Mouse (Mus musculus) hindbrain, embryonic 16.5 days (tissue): Measurements from ENCODE around the gene Serpinb3a. TPM values are rescaled to one million over a fixed set of nuclear protein-coding genes. Genes with fewer than 3 reads are reported as not detected.
"Not testable (repeated sequence)": the region's sequence is repeated elsewhere in the genome, so short reads cannot be mapped to it uniquely, and the experiment has no call there.

Source experiments
- ATAC-seq: fragments of 200-750 bp; cut with Nextera tagmentation; 2 replicates; pipeline ENCODE4 v1.8.0; 2017; ENCODE audit warnings: moderate TSS enrichment, moderate library complexity
- H3K27ac ChIP-seq: fragments of 300-500 bp; sonication (generic); 2 replicates; pipeline ENCODE4 v1.5.1; 2014; ENCODE audit warnings: low read depth, mild to moderate bottlenecking, control low read depth, low read length, moderate library complexity
- H3K27me3 ChIP-seq: fragments of 300-500 bp; sonication (generic); replicated peaks from 2 replicates; pipeline ENCODE4 v1.6.1; 2014; ENCODE audit warnings: low read length; ENCODE audit not compliant: control insufficient read depth, insufficient read depth
- H3K36me3 ChIP-seq: fragments of 300-500 bp; sonication (generic); 2 replicates; pipeline ENCODE4 v1.6.1; 2014; ENCODE audit warnings: mild to moderate bottlenecking, low read length, moderate library complexity, mixed read lengths; ENCODE audit not compliant: control insufficient read depth, insufficient read depth
- H3K4me1 ChIP-seq: fragments of 300-500 bp; sonication (generic); 2 replicates; pipeline ENCODE4 v1.6.1; 2014; ENCODE audit warnings: low read depth, low read length; ENCODE audit not compliant: control insufficient read depth, insufficient read depth
- H3K4me2 ChIP-seq: fragments of 300-500 bp; sonication (generic); 2 replicates; pipeline ENCODE4 v1.6.1; 2014; ENCODE audit warnings: mild to moderate bottlenecking, low read length, control low read depth, moderate library complexity
- H3K4me3 ChIP-seq: fragments of 300-500 bp; sonication (generic); 2 replicates; pipeline ENCODE4 v1.5.1; 2014; ENCODE audit warnings: mild to moderate bottlenecking, low read length, control low read depth, moderate library complexity
- H3K9ac ChIP-seq: fragments of 300-500 bp; sonication (generic); 2 replicates; pipeline ENCODE4 v1.6.1; 2014; ENCODE audit warnings: low read depth, mild to moderate bottlenecking, control low read depth, low read length, moderate library complexity
- H3K9me3 ChIP-seq: fragments of 300-500 bp; sonication (generic); 2 replicates; pipeline ENCODE4 v1.6.1; 2014; ENCODE audit warnings: mild to moderate bottlenecking, low read length, moderate library complexity; ENCODE audit not compliant: control insufficient read depth
- WGBS: fragments of 180-500 bp; shearing (Covaris S2); extraction: QIAGEN DNeasy Blood & Tissue Kit; methylation state at CpG from one replicate; pipeline ENCODE4 v1.1.7; 2014; 5-methylcytosine and 5-hydroxymethylcytosine counted together
- polyA plus RNA-seq: library from polyadenylated mRNA; unstranded; fragments of >200 nt; fragmentation: Nextera tagmentation; extraction: Ambion mirVana; gene quantifications from 2 replicates; pipeline ENCODE4 v1.2.1, GENCODE M21; 2015

Serpinb3a gene
- 0.09 TPM in 1 of 2 replicates, not detected in the other for polyA plus RNA-seq

DNA sequence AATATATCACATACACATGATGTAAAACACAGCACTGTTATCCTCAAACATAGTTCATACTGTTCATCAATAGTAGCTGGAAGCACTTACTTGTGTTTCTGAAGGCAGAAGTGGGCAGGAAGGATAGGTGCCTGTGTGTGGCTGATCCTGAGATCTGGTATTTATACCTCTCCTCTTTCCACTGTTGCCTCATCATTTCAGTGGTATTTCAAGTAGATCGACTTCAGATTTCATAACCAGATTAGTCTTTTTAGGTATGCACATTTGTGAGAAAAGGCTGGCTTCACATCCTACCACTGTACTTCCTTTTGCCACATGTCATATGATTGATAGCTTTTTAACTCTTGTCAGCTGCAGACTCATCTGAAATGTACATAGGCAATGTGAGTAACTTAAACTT, at the start of gene Serpinb3a:
Gene Serpinb3a (minus strand): TSS at position 101 of the 400 bp plus-strand sequence.
- Histone ChIP-seq H3K4me2 (no peak within 1 kb of the TSS), H3K9me3 (no peaks in the 10 kb centered on the region), H3K27me3 (no peaks in the 10 kb centered on the region), H3K9ac (no peak within 1 kb of the TSS), H3K27ac (no peak within 1 kb of the TSS), H3K4me3 (no peak within 1 kb of the TSS), H3K4me1 (no peaks in the 10 kb centered on the region), H3K36me3 (no peaks in the 10 kb centered on the region)
- ATAC-seq: no peak
- 80% methylated on average over 1 of the region's 1 CpGs for WGBS

DNA sequence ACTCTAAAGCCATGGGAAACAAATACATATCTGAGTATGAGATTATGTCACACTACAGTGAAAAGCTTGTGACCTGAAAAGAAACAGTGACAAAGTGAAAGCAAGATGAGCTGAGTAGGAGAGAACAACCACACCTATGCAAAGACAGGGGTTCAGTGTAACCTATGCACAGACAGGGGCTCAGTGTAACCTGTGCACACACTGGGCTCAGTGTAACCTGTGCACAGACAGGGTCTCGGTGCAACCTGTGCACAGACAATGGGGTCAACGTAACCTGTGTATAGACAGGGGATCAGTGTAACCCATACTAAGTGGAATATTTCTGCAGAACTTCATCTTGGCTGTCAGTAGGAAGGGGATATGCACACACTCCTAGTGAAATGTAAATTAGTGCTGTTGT, 46.3 kb upstream of the Serpinb3a start:
- no peak overlapping the region for H3K27ac ChIP-seq
- no peaks in the 10 kb centered on the region for H3K36me3 ChIP-seq
- no peak overlapping the region for H3K4me2 ChIP-seq
- no peaks in the 10 kb centered on the region for H3K9me3 ChIP-seq
- H3K9ac ChIP-seq: no peak overlapping the region
- no peak overlapping the region for H3K4me3 ChIP-seq
- no peaks in the 10 kb centered on the region for H3K27me3 ChIP-seq
- no peak for ATAC-seq
- WGBS: 88% methylated on average over 2 of the region's 2 CpGs
- no peaks in the 10 kb centered on the region for H3K4me1 ChIP-seq

DNA sequence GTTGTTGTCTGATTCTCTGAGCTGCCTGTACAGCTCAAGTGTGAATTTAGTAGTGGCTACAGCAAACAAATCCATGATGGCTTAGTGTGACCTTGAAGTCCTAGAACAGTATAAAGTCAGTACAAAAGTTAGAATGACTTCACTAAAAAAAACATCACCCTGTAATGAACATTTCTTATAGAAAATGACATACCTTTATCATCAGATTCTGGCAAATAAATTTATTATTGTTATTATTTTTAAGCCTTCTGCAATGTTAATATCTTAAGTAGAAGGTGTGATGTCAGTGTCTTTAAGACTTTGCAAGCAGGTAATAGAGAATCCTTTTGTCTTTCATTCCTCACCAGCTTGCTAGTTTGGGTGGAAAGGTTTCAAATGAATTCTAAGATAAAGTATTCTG, 31.3 kb upstream of the Serpinb3a start, which contains the start of gene Serpinb3d:
Gene Serpinb3d (minus strand): TSS at position 101 of the 400 bp plus-strand sequence.
- Histone ChIP-seq H3K4me1 (no peaks in the 10 kb centered on the region), H3K27ac (no peak within 1 kb of the TSS), H3K4me3 (no peak within 1 kb of the TSS), H3K9ac (no peak within 1 kb of the TSS), H3K27me3 (no peaks in the 10 kb centered on the region), H3K9me3 (no peaks in the 10 kb centered on the region), H3K36me3 (no peaks in the 10 kb centered on the region), H3K4me2 (no peak within 1 kb of the TSS)
- ATAC-seq: no peak

DNA sequence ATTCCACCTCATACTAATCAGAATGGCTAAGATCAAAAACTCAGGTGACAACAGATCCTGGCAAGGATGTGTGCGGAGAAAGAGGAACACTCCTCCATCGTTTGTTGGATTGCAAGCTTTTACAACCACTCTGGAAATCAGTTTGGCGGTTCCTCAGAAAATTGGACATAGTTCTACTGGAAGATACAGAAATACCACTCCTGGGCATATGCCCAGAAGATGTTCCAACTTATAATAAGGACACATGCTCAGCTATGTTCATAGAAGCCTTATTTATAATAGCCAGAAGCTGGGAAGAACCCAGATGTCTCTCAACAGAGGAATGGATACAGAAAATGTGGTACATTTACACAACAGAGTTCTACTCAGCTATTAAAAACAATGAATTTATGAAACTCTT, 17.9 kb downstream of the Serpinb3a start:
- H3K9me3 ChIP-seq, H3K36me3 ChIP-seq, H3K27ac ChIP-seq, H3K4me1 ChIP-seq, H3K9ac ChIP-seq, H3K4me2 ChIP-seq, H3K27me3 ChIP-seq, H3K4me3 ChIP-seq, ATAC-seq: not testable (repeated sequence)
- 86% methylated on average over 3 of the region's 3 CpGs for WGBS

DNA sequence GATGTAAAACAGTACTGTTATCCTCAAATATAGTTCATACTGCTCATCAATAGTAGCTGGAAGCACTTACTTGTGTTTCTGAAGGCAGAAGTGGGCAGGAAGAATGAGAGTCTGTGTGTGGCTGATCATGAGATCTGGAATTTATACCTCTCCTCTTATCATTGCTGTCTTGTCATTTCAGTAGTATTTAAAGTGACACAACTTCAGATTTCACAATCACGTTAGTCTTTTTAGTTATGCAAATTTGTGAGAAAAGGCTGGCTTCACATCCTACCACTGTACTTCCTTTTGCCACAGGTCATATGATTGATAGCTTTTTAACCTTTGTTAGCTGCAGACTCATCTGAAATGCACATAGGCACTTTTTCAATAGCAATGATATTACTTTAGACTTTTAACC, 26.2 kb downstream of the Serpinb3a start:
- no peaks in the 10 kb centered on the region for H3K9me3 ChIP-seq
- H3K4me2 ChIP-seq: no peak overlapping the region
- ATAC-seq: no peak
- H3K27ac ChIP-seq: no peak overlapping the region
- H3K9ac ChIP-seq: no peak overlapping the region
- H3K4me3 ChIP-seq: no peak overlapping the region
- H3K27me3 ChIP-seq: no peaks in the 10 kb centered on the region
- no peaks in the 10 kb centered on the region for H3K36me3 ChIP-seq
- no peaks in the 10 kb centered on the region for H3K4me1 ChIP-seq
- 57% methylated on average over 1 of the region's 1 CpGs for WGBS

DNA sequence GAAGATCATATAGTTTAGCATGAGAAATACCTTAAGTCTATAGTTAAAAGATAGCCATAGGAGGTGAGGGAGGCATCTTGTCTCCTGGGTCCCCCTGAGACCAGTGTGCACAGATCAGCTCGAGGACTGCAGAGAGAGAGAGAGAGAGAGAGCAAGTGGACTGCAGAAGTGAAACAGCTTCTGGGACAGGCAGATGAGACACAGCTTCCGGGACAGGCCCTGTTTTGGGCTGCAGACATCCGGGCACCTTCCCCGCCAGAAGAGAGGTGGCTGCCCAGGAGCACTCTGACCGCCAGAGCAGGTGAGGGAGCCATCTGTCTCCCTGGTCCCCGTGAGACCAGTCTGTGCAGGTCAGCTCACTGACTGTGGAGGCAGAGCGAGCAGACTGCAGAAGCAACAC, 36.9 kb downstream of the Serpinb3a start:
- H3K27ac ChIP-seq: no peak overlapping the region
- no peaks in the 10 kb centered on the region for H3K4me1 ChIP-seq
- H3K4me3 ChIP-seq: no peak overlapping the region
- no peaks in the 10 kb centered on the region for H3K36me3 ChIP-seq
- no peaks in the 10 kb centered on the region for H3K27me3 ChIP-seq
- no peak overlapping the region for H3K4me2 ChIP-seq
- H3K9me3 ChIP-seq: no peaks in the 10 kb centered on the region
- H3K9ac ChIP-seq: no peak overlapping the region
- ATAC-seq: no peak
- WGBS: 93% methylated on average over 7 of the region's 7 CpGs

DNA sequence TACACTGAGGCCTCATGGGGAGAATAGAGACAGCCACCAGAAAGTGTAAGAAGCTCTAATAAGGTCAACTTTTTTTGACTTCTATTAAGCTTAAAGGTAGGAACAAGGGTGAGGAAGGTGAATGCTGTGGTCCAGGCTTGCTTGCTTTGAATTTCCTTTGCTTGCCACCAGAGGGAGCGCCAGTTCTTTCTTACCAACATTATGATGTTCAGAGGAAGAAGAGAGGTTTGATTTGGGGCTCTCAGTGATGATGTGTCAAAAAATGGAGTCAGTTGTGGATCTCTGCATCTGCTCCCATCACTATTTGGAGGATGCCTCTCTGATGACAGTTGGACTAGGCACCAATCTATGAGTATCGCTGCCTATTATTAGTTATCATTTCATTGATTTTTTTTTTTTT, 37.6 kb downstream of the Serpinb3a start:
- no peak overlapping the region for H3K4me2 ChIP-seq
- no peaks in the 10 kb centered on the region for H3K36me3 ChIP-seq
- H3K9ac ChIP-seq: no peak overlapping the region
- ATAC-seq: 0 out of 2 replicates have a peak, but pooled peaks have one; percentile 45
- no peaks in the 10 kb centered on the region for H3K9me3 ChIP-seq
- H3K27ac ChIP-seq: no peak overlapping the region
- no peaks in the 10 kb centered on the region for H3K4me1 ChIP-seq
- no peaks in the 10 kb centered on the region for H3K27me3 ChIP-seq
- WGBS: 36% methylated on average over 2 of the region's 2 CpGs
- no peak overlapping the region for H3K4me3 ChIP-seq

DNA sequence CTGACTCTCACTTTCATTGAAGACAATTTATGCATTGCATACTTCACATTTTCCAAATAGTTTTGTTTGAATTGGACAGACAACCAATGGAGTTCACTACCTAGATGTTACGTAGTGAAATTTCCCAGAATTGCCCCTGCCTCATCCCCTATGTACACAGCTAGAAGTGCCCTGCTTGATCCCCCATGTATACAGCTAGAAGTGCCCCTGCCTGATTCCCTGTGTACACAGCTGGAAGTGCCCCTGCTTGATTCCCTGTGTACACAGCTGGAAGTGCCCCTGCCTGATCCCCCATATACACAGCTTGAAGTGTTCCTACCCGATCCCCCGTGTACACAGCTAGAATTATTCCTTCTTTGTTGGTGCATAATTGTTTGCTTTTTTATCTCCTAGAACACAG, 45.8 kb downstream of the Serpinb3a start:
- H3K9ac ChIP-seq: no peak overlapping the region
- no peak overlapping the region for H3K4me2 ChIP-seq
- no peaks in the 10 kb centered on the region for H3K36me3 ChIP-seq
- H3K27me3 ChIP-seq: no peaks in the 10 kb centered on the region
- ATAC-seq: no peak
- WGBS: 73% methylated on average over 3 of the region's 3 CpGs
- H3K9me3 ChIP-seq: no peaks in the 10 kb centered on the region
- no peak overlapping the region for H3K27ac ChIP-seq
- H3K4me3 ChIP-seq: no peak overlapping the region
- H3K4me1 ChIP-seq: no peaks in the 10 kb centered on the region

DNA sequence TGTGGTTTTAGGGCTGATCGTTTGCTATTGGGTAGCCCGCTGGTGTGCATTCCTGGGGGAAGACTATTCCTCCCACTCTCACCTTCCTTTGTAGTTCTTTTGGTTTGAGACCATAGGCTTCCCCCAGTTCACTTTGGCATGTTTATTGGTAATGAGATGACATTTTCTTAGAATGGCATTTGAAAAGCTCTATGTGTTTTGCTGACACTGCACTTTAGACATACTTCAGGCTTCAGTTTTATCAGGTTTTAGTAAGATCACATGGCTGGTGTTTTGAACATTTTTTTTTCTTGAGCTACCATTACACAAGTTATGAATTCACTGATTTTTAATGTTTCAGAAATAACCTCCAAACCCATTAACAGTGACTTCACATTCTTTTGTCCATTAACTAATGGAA, 50.3 kb downstream of the Serpinb3a start:
- no peaks in the 10 kb centered on the region for H3K9me3 ChIP-seq
- no peak overlapping the region for H3K4me3 ChIP-seq
- no peaks in the 10 kb centered on the region for H3K4me1 ChIP-seq
- no peak overlapping the region for H3K9ac ChIP-seq
- no peak overlapping the region for H3K4me2 ChIP-seq
- no peak overlapping the region for H3K27ac ChIP-seq
- H3K27me3 ChIP-seq: no peaks in the 10 kb centered on the region
- no peak for ATAC-seq
- H3K36me3 ChIP-seq: no peaks in the 10 kb centered on the region
- WGBS: 83% methylated on average over 2 of the region's 2 CpGs

DNA sequence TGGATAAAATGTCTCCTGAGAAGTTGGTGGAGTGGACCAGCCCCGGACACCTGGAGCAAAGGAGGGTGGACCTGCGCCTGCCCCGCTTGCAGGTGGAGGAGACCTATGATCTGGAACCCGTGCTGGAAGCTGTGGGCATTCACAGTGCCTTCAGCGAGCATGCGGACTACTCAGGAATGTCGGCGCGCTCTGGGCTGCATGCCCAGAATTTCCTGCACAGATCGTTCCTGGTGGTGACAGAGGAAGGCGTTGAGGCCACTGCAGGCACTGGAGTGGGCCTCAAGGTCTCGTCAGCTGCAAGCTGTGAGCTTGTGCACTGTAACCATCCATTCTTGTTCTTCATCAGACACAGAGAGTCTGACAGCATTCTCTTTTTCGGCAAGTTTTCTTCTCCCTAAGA, 51.7 kb downstream of the Serpinb3a start:
- 76% methylated on average over 13 of the region's 13 CpGs for WGBS
- no peak for ATAC-seq
- H3K36me3 ChIP-seq: no peaks in the 10 kb centered on the region

More for the DNA sequence above, 51.7 kb downstream of the Serpinb3a start:
- no peak overlapping the region for H3K4me2 ChIP-seq
- H3K4me3 ChIP-seq: no peak overlapping the region
- no peaks in the 10 kb centered on the region for H3K4me1 ChIP-seq
- H3K9ac ChIP-seq: no peak overlapping the region
- no peaks in the 10 kb centered on the region for H3K27me3 ChIP-seq
- H3K27ac ChIP-seq: no peak overlapping the region
- no peaks in the 10 kb centered on the region for H3K9me3 ChIP-seq
